Mouse (Mus musculus) cerebellum, adult 2 months (tissue): ENCODE measurements around the gene Tnpo2. TPM values are rescaled to one million over a fixed set of nuclear protein-coding genes. Genes with fewer than 3 reads are reported as not detected.

ENCODE experiments used
- DNase-seq, 2 experiments: peaks; one replicate each; pipeline ENCODE4 v3.0.0; 2021
- H3K27ac ChIP-seq: fragments of 200-500 bp; 2 replicates; pipeline ENCODE4 v1.5.1; 2012; ENCODE audit warnings: low read length, control low read depth, inconsistent platforms; ENCODE audit not compliant: insufficient read depth
- H3K27me3 ChIP-seq: fragments of 200-500 bp; 2 replicates; pipeline ENCODE4 v1.6.1; 2012; ENCODE audit warnings: inconsistent platforms, mild to moderate bottlenecking, low read length, moderate library complexity; ENCODE audit not compliant: control insufficient read depth, insufficient read depth
- H3K4me1 ChIP-seq: fragments of 200-500 bp; 2 replicates; pipeline ENCODE4 v1.6.1; 2011; ENCODE audit warnings: low read length; ENCODE audit not compliant: control insufficient read depth, insufficient read depth
- H3K4me3 ChIP-seq: fragments of 200-500 bp; replicated peaks from 2 replicates; pipeline ENCODE3; 2011; ENCODE audit warnings: mild to moderate bottlenecking, low read depth, low read length, control low read depth; ENCODE audit not compliant: insufficient read depth
- CTCF ChIP-seq: fragments of 200-500 bp; IDR thresholded peaks from 2 replicates; pipeline ENCODE4 v1.5.1; 2011; ENCODE audit warnings: low read depth, mild to moderate bottlenecking, control low read depth, low read length, moderate library complexity, borderline replicate concordance; ENCODE audit not compliant: insufficient read depth
- POLR2A ChIP-seq: fragments of 200-500 bp; IDR thresholded peaks from 2 replicates; pipeline ENCODE4 v1.6.1; 2011; ENCODE audit warnings: low read length, control low read depth, borderline replicate concordance; ENCODE audit not compliant: insufficient read depth
- WGBS: fragments of 180-500 bp; shearing (Covaris S2); methylation state at CpG from one replicate; pipeline ENCODE4 v1.1.7; 2018; 5-methylcytosine and 5-hydroxymethylcytosine counted together
- polyA plus RNA-seq: library from polyadenylated mRNA; depleted of rRNA; stranded (reverse); fragments of >200 nt; gene quantifications from 2 replicates; pipeline ENCODE4 v1.2.3, GENCODE M21; 2012; rRNA removed

The Tnpo2 gene
- polyA plus RNA-seq, 1 experiment, result 92.0 TPM

DNA sequence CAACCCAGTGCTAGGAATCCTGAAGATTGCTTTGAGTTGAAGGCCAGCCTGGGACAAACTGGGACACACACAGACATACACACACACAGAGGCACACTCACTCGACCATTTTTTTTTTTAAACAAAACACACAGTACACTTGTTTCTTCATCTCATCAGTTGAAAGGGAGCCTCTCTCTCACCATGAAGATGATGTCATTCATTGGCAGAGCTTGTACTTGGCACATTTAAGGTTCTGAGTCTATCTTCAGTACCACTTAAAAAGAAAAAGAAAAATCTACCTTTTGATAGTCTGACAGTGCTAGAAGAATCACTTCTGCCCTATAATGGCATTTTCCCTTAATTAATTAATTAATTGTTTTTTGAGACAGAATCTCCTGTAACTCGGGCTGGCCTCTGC, 52.1 kb downstream of the Tnpo2 start:
- Histone ChIP-seq H3K4me1 (0 out of 2 replicates have a peak, but pooled peaks cover 5% of the 10 kb centered on the region), H3K27me3 (no peaks in the 10 kb centered on the region), H3K27ac (no peak overlapping the region), H3K4me3 (no peak overlapping the region)
- no peak for DNase-seq
- TF ChIP-seq POLR2A (no peak), CTCF (no peak)
- 72% methylated on average over 2 of the region's 2 CpGs for WGBS

DNA sequence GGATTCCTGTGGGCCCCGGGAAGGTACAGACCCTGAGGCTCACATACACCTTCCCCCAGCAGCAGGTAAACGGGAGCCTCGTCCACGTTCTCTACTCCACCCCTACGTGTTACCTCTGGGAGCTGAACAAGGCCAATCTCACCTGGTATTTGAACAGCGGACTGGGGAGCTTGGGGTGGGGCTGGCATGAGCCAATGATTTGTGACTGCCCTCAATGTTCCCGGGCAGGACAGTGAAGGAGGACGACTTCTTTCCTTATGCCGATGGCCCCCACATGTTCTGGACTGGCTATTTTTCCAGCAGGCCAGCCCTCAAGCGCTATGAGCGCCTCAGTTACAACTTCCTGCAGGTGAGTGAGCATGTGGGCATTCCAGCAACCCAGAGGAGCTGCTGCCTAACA, 54.1 kb downstream of the Tnpo2 start:
- 93% methylated on average over 11 of the region's 11 CpGs for WGBS
- Histone ChIP-seq H3K27ac (no peak overlapping the region), H3K4me3 (no peak overlapping the region), H3K27me3 (no peaks in the 10 kb centered on the region), H3K4me1 (no peaks in the 10 kb centered on the region)
- TF ChIP-seq POLR2A (no peak), CTCF (no peak)
- no peak for DNase-seq

GRCm38 (mm10) chr8:85091526-85092090, 54.9 kb downstream of the Tnpo2 start:
- Histone ChIP-seq H3K4me1 (no peaks in the 10 kb centered on the region), H3K27me3 (no peaks in the 10 kb centered on the region), H3K27ac (no peak overlapping the region), H3K4me3 (no peak overlapping the region)
- TF ChIP-seq CTCF, result no peak
- no peak for TF ChIP-seq POLR2A
- DNase-seq, result no peak
- 25% methylated on average over 21 of the region's 21 CpGs for WGBS

- TF ChIP-seq CTCF (no peak), POLR2A (no peak)
- DNase-seq, result no peak
- no peaks in the 10 kb centered on the region for H3K27me3 ChIP-seq
- no peak overlapping the region for H3K27ac ChIP-seq
- 93% methylated on average over 13 of the region's 13 CpGs for WGBS
- H3K4me1 ChIP-seq, result no peaks in the 10 kb centered on the region
- no peak overlapping the region for H3K4me3 ChIP-seq
Observed at GRCm38 (mm10) chr8:85095051-85095450, 58.3 kb downstream of the Tnpo2 start.

- H3K4me3 ChIP-seq, result no peak overlapping the region
- 93% methylated on average over 7 of the region's 7 CpGs for WGBS
Observed at GRCm38 (mm10) chr8:85095566-85095965, 58.9 kb downstream of the Tnpo2 start.

GRCm38 (mm10) chr8:85096196-85096595, 59.5 kb downstream of the Tnpo2 start:
- 93% methylated on average over 16 of the region's 16 CpGs for WGBS
- H3K4me1 ChIP-seq, result no peaks in the 10 kb centered on the region
- no peak for TF ChIP-seq POLR2A
- TF ChIP-seq CTCF, result no peak
- DNase-seq, result no peak
- H3K27ac ChIP-seq, result no peak overlapping the region
- H3K27me3 ChIP-seq, result no peaks in the 10 kb centered on the region
- H3K4me3 ChIP-seq, result no peak overlapping the region

More at GRCm38 (mm10) chr8:85095566-85095965, 58.9 kb downstream of the Tnpo2 start:
- no peak for TF ChIP-seq POLR2A
- no peak for TF ChIP-seq CTCF
- Histone ChIP-seq H3K4me1 (no peaks in the 10 kb centered on the region), H3K27me3 (no peaks in the 10 kb centered on the region), H3K27ac (no peak overlapping the region)
- no peak for DNase-seq

DNA sequence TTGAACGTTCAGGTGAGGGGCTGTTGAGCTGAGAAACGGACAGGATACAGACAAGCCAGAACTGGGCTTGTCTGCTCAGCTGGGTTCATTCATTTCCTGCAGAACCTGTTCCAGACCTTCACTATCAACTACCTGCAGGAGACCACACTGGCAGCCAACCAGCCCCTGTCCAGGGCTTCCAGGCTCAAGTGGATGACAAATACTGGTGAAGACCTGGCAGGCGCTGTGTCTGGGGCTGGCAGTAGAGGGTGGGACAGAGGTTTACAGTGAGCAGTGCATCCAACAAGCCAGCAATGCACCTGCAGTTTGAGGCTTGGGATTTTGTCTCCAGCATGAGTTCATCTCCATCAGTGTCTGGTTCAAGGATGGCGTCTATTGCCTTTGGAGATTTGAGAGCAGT, 60.1 kb downstream of the Tnpo2 start:
- Histone ChIP-seq H3K4me3 (no peak overlapping the region), H3K27me3 (no peaks in the 10 kb centered on the region), H3K27ac (no peak overlapping the region), H3K4me1 (no peaks in the 10 kb centered on the region)
- 89% methylated on average over 4 of the region's 4 CpGs for WGBS
- TF ChIP-seq CTCF (no peak), POLR2A (no peak)
- no peak for DNase-seq

GRCm38 (mm10) chr8:85100076-85100665, 63.5 kb downstream of the Tnpo2 start:
- no peak for TF ChIP-seq CTCF
- no peak for TF ChIP-seq POLR2A
- Histone ChIP-seq H3K27ac (no peak overlapping the region), H3K4me1 (no peaks in the 10 kb centered on the region), H3K4me3 (no peak overlapping the region), H3K27me3 (no peaks in the 10 kb centered on the region)
- WGBS, result 77% methylated on average over 4 of the region's 4 CpGs
- no peak for DNase-seq

Other genes starting within 250 kb of the Tnpo2 start
- 98.5 and 105 TPM in 2 replicates for gene Nfix, start 236.6 kb upstream of the Tnpo2 start, polyA plus RNA-seq
- 16.1 and 16.2 TPM in 2 replicates for gene Dand5, start 214.1 kb upstream of the Tnpo2 start, polyA plus RNA-seq
- 45.3 and 45.5 TPM in 2 replicates for gene Gadd45gip1, start 205.4 kb upstream of the Tnpo2 start, polyA plus RNA-seq
- gene Rad23a, start 196.2 kb upstream of the Tnpo2 start, polyA plus RNA-seq, result 117 and 120 TPM in 2 replicates
- 343 and 394 TPM in 2 replicates for gene Calr, start 190.0 kb upstream of the Tnpo2 start, polyA plus RNA-seq
- gene Farsa, start 179.9 kb upstream of the Tnpo2 start, polyA plus RNA-seq, result 69.9 and 72.0 TPM in 2 replicates
- gene Syce2, start 164.8 kb upstream of the Tnpo2 start, polyA plus RNA-seq, result 6.0 and 7.5 TPM in 2 replicates
- 88.2 and 95.2 TPM in 2 replicates for gene Gcdh, start 143.0 kb upstream of the Tnpo2 start, polyA plus RNA-seq
- gene Klf1, start 135.0 kb upstream of the Tnpo2 start, polyA plus RNA-seq, result 0.31 and 0.41 TPM in 2 replicates
- 9.1 and 10.5 TPM in 2 replicates for gene Dnase2a, start 128.4 kb upstream of the Tnpo2 start, polyA plus RNA-seq
- gene Mast1, start 99.6 kb upstream of the Tnpo2 start, polyA plus RNA-seq, result 115 and 129 TPM in 2 replicates
- 6.8 and 7.9 TPM in 2 replicates for gene Rtbdn, start 89.9 kb upstream of the Tnpo2 start, polyA plus RNA-seq
- gene Gm49661, start 67.5 kb upstream of the Tnpo2 start, polyA plus RNA-seq, result not detected in 2 replicates
- gene Prdx2, start 67.3 kb upstream of the Tnpo2 start, polyA plus RNA-seq, result 345 and 351 TPM in 2 replicates
- gene Rnaseh2a, start 67.1 kb upstream of the Tnpo2 start, polyA plus RNA-seq, result 58.7 and 61.5 TPM in 2 replicates
- 12.8 and 13.5 TPM in 2 replicates for gene Junb, start 58.2 kb upstream of the Tnpo2 start, polyA plus RNA-seq
- gene Hook2, start 46.3 kb upstream of the Tnpo2 start, polyA plus RNA-seq, result 14.1 and 14.2 TPM in 2 replicates
- gene Best2, start 22.4 kb upstream of the Tnpo2 start, polyA plus RNA-seq, result 0.06 and 0.07 TPM in 2 replicates
- gene Asna1, start 11.6 kb upstream of the Tnpo2 start, polyA plus RNA-seq, result 291 and 296 TPM in 2 replicates
- gene Trir, start 10.1 kb upstream of the Tnpo2 start, polyA plus RNA-seq, result 138 and 150 TPM in 2 replicates
- gene Fbxw9, start 23.1 kb downstream of the Tnpo2 start, polyA plus RNA-seq, result 27.7 and 29.3 TPM in 2 replicates
- gene Gm5741, start 31.1 kb downstream of the Tnpo2 start, polyA plus RNA-seq, result 1.3 TPM in 1 of 2 replicates, not detected in the other
- 69.7 and 71.6 TPM in 2 replicates for gene Dhps, start 34.8 kb downstream of the Tnpo2 start, polyA plus RNA-seq
- gene Wdr83os, start 43.8 kb downstream of the Tnpo2 start, polyA plus RNA-seq, result 98.0 and 102 TPM in 2 replicates
- gene Wdr83, start 44.4 kb downstream of the Tnpo2 start, polyA plus RNA-seq, result 54.4 and 54.9 TPM in 2 replicates
- 34.7 and 35.7 TPM in 2 replicates for gene Man2b1, start 46.4 kb downstream of the Tnpo2 start, polyA plus RNA-seq
- gene Zfp791, start 86.2 kb downstream of the Tnpo2 start, polyA plus RNA-seq, result 4.5 and 4.8 TPM in 2 replicates
- gene Cks1brt, start 115.0 kb downstream of the Tnpo2 start, polyA plus RNA-seq, result not detected in 2 replicates
- not detected in 2 replicates for gene Olfr371, start 189.1 kb downstream of the Tnpo2 start, polyA plus RNA-seq